Mouse (Mus musculus): ENCODE data around the gene Olfr1238. TPM values are rescaled to one million over a fixed set of nuclear protein-coding genes. Genes with fewer than 3 reads are reported as not detected.

The Olfr1238 gene
- total RNA-seq (2021): not detected
- long read RNA-seq: 0 reads

GRCm38 (mm10) chr2:89409576-89409975, at the start of gene Olfr1238:
Gene Olfr1238, minus strand, starts transcription at chr2:89409676.
- no peak for DNase-seq (ENCODE audit: low spot score in 2 of 2)

GRCm38 (mm10) chr2:89442900-89443299, 33.4 kb upstream of the Olfr1238 start, which contains the start of gene Olfr1240:
Gene Olfr1240, minus strand, starts transcription at chr2:89443000.
- no peak for DNase-seq (ENCODE audit: low spot score in 2 of 2)

GRCm38 (mm10) chr2:89420307-89420706, 10.8 kb upstream of the Olfr1238 start, which contains the start of gene Olfr1239:
Gene Olfr1239, minus strand, starts transcription at chr2:89420407.
- DNase-seq (ENCODE audit: low spot score in 2 of 2): no peak

DNA sequence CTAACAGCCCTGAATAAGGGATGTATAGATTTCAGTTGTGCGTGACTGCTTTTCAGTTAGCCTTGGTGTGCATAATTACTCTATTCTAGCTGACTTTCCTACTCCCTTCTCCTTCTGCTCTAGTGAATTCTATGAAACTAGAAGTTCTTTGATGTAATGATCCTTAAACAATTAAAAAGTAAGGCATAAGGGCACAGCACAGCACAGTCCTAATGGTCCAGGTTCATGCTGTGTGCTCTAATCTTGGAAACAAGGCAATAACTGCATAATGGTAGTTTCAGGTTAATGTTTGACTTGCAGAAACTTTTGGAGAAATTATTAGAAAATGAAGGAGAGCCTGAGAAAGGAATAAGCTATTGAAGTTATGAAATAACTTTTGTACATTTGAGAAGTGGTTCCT, 5.1 kb upstream of the Olfr1238 start:
- no peak for DNase-seq (ENCODE audit: low spot score in 2 of 2)

DNA sequence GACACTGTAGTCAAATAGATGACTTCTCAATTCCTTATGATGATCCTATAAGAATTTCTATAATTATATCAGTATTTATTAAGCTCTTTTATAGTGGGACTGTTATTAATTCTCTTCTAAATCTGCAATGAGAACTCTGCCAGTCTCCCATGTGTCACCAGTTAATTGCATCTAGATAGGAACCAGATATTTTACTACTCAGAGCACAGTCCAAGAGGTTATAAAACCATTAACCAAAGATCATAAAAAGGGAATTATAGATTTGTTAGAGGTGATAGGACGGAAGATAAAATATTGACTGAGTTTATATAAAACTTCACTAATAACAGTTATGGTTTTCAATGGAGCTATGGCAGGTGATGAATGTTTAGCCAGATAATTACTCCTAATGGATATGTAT, 8.6 kb downstream of the Olfr1238 start:
- DNase-seq (ENCODE audit: low spot score in 2 of 2): no peak

- no peak for DNase-seq (ENCODE audit: low spot score in 2 of 2)
These were observed 44.7 kb downstream of the Olfr1238 start, which contains the start of gene Olfr1234 for GRCm38 (mm10) chr2:89364765-89365164. Gene Olfr1234, minus strand, starts transcription at chr2:89364865.

Other genes with a start within 250 kb of the Olfr1238 start
- not detected for gene Olfr1224-ps1, start 245.6 kb downstream of the Olfr1238 start, total RNA-seq (2021)
- not detected for gene Olfr1225, start 235.0 kb downstream of the Olfr1238 start, total RNA-seq (2021)
- not detected for gene Olfr1226, start 209.6 kb downstream of the Olfr1238 start, total RNA-seq (2021)
- not detected for gene Olfr1228, start 155.6 kb downstream of the Olfr1238 start, total RNA-seq (2021)
- not detected for gene Olfr1229, start 121.7 kb downstream of the Olfr1238 start, total RNA-seq (2021)
- not detected for gene Olfr1230, start 112.4 kb downstream of the Olfr1238 start, total RNA-seq (2021)
- not detected for gene Olfr1231, start 102.6 kb downstream of the Olfr1238 start, total RNA-seq (2021)
- gene Olfr1232, start 80.0 kb downstream of the Olfr1238 start, total RNA-seq (2021): not detected
- gene Olfr1233, start 67.3 kb downstream of the Olfr1238 start, total RNA-seq (2021): not detected
- gene Olfr1234, start 44.8 kb downstream of the Olfr1238 start, total RNA-seq (2021): not detected
- not detected for gene Olfr1239, start 10.7 kb upstream of the Olfr1238 start, total RNA-seq (2021)
- gene Olfr1240, start 33.3 kb upstream of the Olfr1238 start, total RNA-seq (2021): not detected
- not detected for gene Olfr1241, start 77.5 kb upstream of the Olfr1238 start, total RNA-seq (2021)
- gene Olfr1242, start 88.7 kb upstream of the Olfr1238 start, total RNA-seq (2021): not detected
- gene Olfr1243, start 121.8 kb upstream of the Olfr1238 start, total RNA-seq (2021): not detected
- not detected for gene Olfr1245, start 168.8 kb upstream of the Olfr1238 start, total RNA-seq (2021)
- not detected for gene Olfr1246, start 183.5 kb upstream of the Olfr1238 start, total RNA-seq (2021)
- gene Olfr1247, start 204.5 kb upstream of the Olfr1238 start, total RNA-seq (2021): not detected
- gene Olfr1248, start 208.6 kb upstream of the Olfr1238 start, total RNA-seq (2021): not detected
- gene Olfr1249, start 225.3 kb upstream of the Olfr1238 start, total RNA-seq (2021): not detected

Data from layer of hippocampus, adult 18-20 months (tissue).